Mouse (Mus musculus): ENCODE results near the gene Tnf. TPM values are rescaled to one million over a fixed set of nuclear protein-coding genes. Genes with fewer than 3 reads are reported as not detected.

The Tnf gene
- polyA plus RNA-seq, 1 experiment = 7.4 TPM

DNA sequence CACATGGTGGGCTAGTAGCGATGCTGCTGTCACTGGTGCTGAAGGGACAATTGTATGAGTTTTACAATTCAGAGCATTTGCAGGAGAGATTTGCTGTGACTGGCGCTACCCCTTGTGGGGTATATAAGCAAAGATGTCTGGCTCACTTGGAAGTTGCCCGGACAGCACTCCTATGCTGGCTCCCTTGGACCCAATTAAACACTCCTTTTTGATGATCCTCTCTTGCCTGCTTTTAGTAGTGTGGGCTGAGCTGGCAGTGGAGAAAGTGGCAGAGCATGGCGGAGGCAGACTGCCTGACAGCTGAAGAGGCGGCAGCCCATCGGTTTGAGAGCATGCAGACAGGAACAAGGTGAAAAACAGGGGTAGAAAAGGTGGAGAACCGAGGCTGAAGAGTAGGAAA lies 34.0 kb downstream of the Tnf start:
- Histone ChIP-seq H3K4me3 (replicated peaks; ENCODE audit: control insufficient read depth, low read depth, low read length) (no peak overlapping the region), H3K4me1 (ENCODE audit: control insufficient read depth, insufficient read depth, low read length) (peaks cover 5% of the 10 kb centered on the region), H3K27ac (ENCODE audit: control insufficient read depth, insufficient read depth, low read depth, low read length, poor library complexity) (no peak overlapping the region)
- TF ChIP-seq CTCF (IDR thresholded peaks at IDR 0.05; ENCODE audit: control insufficient read depth, insufficient read depth, low read length) (no peak), POLR2A (IDR thresholded peaks at IDR 0.05; ENCODE audit: borderline replicate concordance, control insufficient read depth, low read depth, low read length) (no peak)
- 73% methylated on average over 7 of the region's 7 CpGs for WGBS

DNA sequence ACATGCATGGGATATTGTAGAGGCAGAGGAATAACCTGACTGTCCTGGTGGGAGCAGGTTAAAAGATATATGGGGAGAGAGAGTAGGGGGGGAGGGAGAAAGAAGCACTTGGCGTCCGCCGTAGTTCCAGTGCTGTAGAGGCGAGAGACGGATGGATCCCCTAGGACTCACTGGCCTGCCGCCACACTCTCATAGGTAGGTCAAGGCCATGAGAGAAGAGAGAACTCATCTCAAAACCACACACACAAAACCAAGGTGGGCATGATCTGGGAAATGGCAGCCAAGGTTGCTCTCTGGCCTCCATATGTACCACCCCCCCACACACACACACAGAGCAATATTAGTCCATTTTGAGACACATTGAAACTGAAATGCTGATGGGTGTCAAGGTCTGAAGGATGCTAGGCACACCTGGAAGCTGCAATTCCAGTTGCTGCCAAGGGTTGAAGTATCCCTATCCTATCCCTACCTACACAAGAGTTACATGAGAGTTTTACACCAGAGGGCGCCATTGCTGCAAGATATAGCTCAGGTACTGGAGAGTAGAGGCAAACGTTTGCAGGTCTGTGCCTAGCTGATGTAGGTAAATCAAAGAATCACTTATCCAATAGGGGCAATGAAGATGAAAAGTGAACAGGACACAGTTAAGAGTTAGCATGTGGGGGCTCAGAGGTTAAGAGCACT lies 35.3 kb downstream of the Tnf start:
- no peak overlapping the region for H3K27ac ChIP-seq (ENCODE audit: control insufficient read depth, insufficient read depth, low read depth, low read length, poor library complexity)
- WGBS = 70% methylated on average over 8 of the region's 8 CpGs
- TF ChIP-seq POLR2A (IDR thresholded peaks at IDR 0.05; ENCODE audit: borderline replicate concordance, control insufficient read depth, low read depth, low read length) = no peak
- peak; percentile 43; the same call in 1 of the 2 replicates for TF ChIP-seq CTCF (IDR thresholded peaks at IDR 0.05; ENCODE audit: control insufficient read depth, insufficient read depth, low read length)
- H3K4me1 ChIP-seq (ENCODE audit: control insufficient read depth, insufficient read depth, low read length) = peaks cover 4% of the 10 kb centered on the region; the same call in 1 of the 2 replicates
- H3K4me3 ChIP-seq (replicated peaks; ENCODE audit: control insufficient read depth, low read depth, low read length) = no peak overlapping the region

DNA sequence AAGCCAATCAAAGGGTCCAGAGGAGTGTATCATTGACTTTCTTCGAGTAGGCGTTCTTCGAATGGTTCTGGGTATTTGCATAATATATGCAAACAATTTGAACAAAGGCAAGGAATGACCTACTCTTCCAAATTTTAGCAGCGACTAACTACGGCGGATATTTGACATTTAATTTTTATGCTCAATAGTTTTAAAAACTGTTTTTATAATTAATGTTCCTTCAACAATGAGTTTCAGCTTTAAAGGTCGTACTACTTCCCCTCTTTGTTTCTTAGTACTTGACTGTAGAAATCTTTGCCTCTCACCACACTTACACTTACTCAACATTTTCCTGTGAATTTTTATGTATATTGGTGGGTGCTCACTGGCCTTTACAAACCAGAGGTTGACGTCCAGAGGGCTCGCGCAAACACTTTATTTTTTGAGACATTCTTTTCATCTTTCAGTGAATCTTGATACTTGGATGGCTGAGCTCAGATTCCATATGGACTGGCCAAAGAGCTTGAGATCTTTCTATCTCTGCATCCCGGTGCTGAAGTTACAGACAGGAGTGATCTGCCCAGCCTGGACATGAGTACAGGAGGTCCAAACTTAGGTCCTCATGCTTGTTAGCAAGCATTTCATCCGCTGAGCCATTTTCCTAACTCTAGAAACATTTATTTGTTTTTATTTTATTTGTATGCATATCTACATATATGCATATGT lies 36.2 kb downstream of the Tnf start:
- peak overlapping the region; percentile 96 for H3K27ac ChIP-seq (ENCODE audit: control insufficient read depth, insufficient read depth, low read depth, low read length, poor library complexity)
- H3K4me1 ChIP-seq (ENCODE audit: control insufficient read depth, insufficient read depth, low read length) = peaks cover 4% of the 10 kb centered on the region; the same call in 1 of the 2 replicates
- WGBS = 21% methylated on average over 12 of the region's 12 CpGs
- TF ChIP-seq CTCF (IDR thresholded peaks at IDR 0.05; ENCODE audit: control insufficient read depth, insufficient read depth, low read length) (no peak), POLR2A (IDR thresholded peaks at IDR 0.05; ENCODE audit: borderline replicate concordance, control insufficient read depth, low read depth, low read length) (no peak)
- H3K4me3 ChIP-seq (replicated peaks; ENCODE audit: control insufficient read depth, low read depth, low read length) = peak overlapping the region; percentile 81

DNA sequence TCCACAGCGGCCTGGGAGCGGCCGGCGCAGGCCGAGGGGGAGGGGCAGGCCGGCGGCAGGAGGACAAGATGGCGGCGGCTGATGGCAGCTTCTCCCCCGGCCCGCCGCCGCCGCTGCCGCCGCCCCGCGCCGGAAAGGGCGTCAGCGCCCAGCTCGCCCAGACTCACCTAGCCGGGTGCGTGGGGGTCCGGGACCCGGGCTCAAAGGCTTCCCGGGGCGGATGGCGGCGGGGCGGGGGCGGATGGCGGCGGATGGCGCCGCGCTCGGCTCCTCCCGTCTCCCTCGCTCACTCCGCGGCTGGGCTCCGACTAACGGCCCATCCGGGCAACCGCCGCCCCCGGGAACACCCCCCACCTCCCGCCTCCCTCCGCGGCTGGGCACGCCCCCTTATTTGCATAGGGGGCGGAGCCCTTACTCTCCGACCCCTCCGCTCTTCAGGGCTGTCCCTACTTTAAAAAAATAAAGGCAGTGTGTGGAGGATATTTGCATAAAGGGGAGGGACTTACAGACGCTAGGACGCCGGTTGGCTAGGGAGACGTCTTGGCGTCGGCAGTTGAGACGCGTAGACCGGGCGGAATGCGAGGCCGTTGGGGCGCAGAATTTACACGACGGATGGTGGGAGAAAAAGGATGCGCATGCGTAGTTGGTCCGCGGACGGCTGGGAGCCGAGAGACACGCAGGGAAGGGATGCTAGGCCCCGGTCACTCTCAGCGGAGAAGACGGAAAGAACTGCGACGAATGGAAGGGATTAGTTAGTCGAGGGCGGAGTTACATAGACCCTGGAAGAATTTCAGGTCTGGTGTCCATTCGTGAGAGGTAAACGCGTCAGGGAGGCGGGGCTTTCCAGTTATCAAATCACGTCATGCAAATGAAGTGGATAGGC lies 37.0 kb downstream of the Tnf start, which contains the start of gene Prrc2a:
Prrc2a (minus strand) TSS at position 330 of the 883 bp plus-strand sequence.
- peak within 1 kb of the TSS; percentile 96 for H3K27ac ChIP-seq (ENCODE audit: control insufficient read depth, insufficient read depth, low read depth, low read length, poor library complexity)
- under 1% methylated on average over 81 of the region's 89 CpGs for WGBS
- peak within 1 kb of the TSS; percentile 81 for H3K4me3 ChIP-seq (replicated peaks; ENCODE audit: control insufficient read depth, low read depth, low read length)
- H3K4me1 ChIP-seq (ENCODE audit: control insufficient read depth, insufficient read depth, low read length) = peaks cover 4% of the 10 kb centered on the region; the same call in 1 of the 2 replicates
- TF ChIP-seq CTCF (IDR thresholded peaks at IDR 0.05; ENCODE audit: control insufficient read depth, insufficient read depth, low read length) (peak; percentile 7; the same call in 1 of the 2 replicates), POLR2A (IDR thresholded peaks at IDR 0.05; ENCODE audit: borderline replicate concordance, control insufficient read depth, low read depth, low read length) (peak; percentile 77; the same call in 1 of the 2 replicates)

DNA sequence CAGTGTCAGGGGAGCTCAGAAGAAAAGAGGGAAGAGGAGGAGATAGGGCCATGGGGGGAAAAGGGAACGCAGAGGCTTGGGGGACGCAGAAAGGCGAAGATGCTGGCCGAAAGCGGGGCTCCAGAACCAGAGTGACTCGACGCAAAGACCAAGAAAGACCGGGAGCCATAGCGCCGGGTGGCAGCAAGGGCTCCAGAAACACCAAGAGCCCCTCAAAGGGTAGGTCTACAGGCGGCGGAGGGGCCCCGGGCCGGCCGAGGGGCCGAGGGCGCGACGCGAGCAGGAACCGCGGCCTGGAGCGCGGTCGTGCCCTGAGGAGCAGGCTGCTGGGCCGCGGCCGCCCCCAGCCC lies 37.6 kb downstream of the Tnf start:
- WGBS = under 1% methylated on average over 28 of the region's 28 CpGs
- TF ChIP-seq POLR2A (IDR thresholded peaks at IDR 0.05; ENCODE audit: borderline replicate concordance, control insufficient read depth, low read depth, low read length) (no peak), CTCF (IDR thresholded peaks at IDR 0.05; ENCODE audit: control insufficient read depth, insufficient read depth, low read length) (no peak)
- Histone ChIP-seq H3K27ac (ENCODE audit: control insufficient read depth, insufficient read depth, low read depth, low read length, poor library complexity) (peak overlapping the region; percentile 95), H3K4me3 (replicated peaks; ENCODE audit: control insufficient read depth, low read depth, low read length) (peak overlapping the region; percentile 73), H3K4me1 (ENCODE audit: control insufficient read depth, insufficient read depth, low read length) (peaks cover 4% of the 10 kb centered on the region; the same call in 1 of the 2 replicates)

DNA sequence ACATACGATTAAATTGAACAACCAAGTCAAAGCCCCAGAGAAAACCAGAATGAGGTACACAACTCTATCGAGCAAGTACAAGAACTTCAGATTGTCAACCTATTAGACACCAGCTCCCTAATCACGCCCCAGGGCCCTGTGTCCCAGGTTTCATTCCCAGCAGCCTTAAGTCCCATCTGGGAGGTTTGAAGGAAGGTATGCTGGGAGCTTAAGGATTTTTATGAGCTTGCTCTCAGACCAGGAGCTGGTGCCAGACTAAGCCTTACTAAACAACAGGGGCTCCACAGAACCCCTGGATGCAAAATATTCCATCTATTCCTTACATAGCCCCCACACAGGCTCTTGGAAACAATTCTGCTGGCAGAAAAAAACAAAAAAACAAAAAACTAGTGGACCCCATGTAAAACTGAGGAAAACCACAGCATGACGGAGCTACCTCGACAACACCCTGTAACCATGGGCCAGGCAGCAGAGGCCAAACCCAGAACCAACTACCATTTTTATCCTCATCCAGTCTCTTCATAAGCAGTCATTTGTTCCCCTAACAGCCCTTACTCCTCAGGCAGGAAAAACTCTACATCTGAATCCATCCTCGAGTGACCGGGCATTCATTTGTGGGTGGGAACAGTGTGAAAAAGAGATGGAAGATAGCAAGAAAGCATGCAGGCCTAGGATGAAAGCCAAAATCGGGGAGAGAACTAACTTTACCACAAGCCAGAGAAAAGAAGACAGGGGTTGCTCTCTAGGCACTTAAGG lies 38.3 kb downstream of the Tnf start:
- TF ChIP-seq POLR2A (IDR thresholded peaks at IDR 0.05; ENCODE audit: borderline replicate concordance, control insufficient read depth, low read depth, low read length) = no peak
- no peak for TF ChIP-seq CTCF (IDR thresholded peaks at IDR 0.05; ENCODE audit: control insufficient read depth, insufficient read depth, low read length)
- 6% methylated on average over 8 of the region's 8 CpGs for WGBS
- Histone ChIP-seq H3K27ac (ENCODE audit: control insufficient read depth, insufficient read depth, low read depth, low read length, poor library complexity) (peak overlapping the region; percentile 95; the same call in 1 of the 2 replicates), H3K4me1 (ENCODE audit: control insufficient read depth, insufficient read depth, low read length) (peaks cover 4% of the 10 kb centered on the region; the same call in 1 of the 2 replicates), H3K4me3 (replicated peaks; ENCODE audit: control insufficient read depth, low read depth, low read length) (peak overlapping the region; percentile 73)

DNA sequence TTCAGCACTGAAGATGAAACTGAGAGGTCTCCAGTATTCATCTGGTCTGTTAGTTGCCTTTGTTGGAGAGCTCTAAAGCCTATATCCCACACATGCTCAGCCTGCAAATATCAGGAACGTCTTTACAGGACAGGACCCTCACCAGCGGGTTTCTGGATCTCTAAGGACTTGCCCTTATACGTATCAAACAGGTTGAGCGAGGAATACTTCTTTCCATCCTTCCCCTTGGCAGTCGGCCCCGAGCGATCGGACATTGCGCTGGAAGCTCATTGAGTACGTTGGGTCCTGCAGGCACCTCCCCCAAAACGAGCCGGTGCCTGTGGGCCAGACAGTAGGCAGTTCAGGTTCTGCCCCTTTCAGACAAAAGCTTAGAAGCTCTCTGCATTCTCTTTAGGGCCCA lies 39.1 kb downstream of the Tnf start:
- Histone ChIP-seq H3K4me1 (ENCODE audit: control insufficient read depth, insufficient read depth, low read length) (peaks cover 4% of the 10 kb centered on the region; the same call in 1 of the 2 replicates), H3K27ac (ENCODE audit: control insufficient read depth, insufficient read depth, low read depth, low read length, poor library complexity) (no peak overlapping the region), H3K4me3 (replicated peaks; ENCODE audit: control insufficient read depth, low read depth, low read length) (no peak overlapping the region)
- WGBS = 42% methylated on average over 12 of the region's 12 CpGs
- TF ChIP-seq POLR2A (IDR thresholded peaks at IDR 0.05; ENCODE audit: borderline replicate concordance, control insufficient read depth, low read depth, low read length) = no peak
- no peak for TF ChIP-seq CTCF (IDR thresholded peaks at IDR 0.05; ENCODE audit: control insufficient read depth, insufficient read depth, low read length)
